Mouse (Mus musculus): ENCODE data around the gene Rasl10a. TPM values are rescaled to one million over a fixed set of nuclear protein-coding genes. Genes with fewer than 3 reads are reported as not detected.

The Rasl10a gene
- total and polyA plus RNA-seq, 2 experiments from 2014 or later = 0.85 to 2.7 TPM

- no peak overlapping the region for H3K4me3 ChIP-seq (ENCODE audit: low read depth, low read length)
- DNase-seq (ENCODE audit: low spot score) (no peak), ATAC-seq (ENCODE audit: insufficient read depth, low read depth) (no peak)
- TF ChIP-seq CTCF (IDR thresholded peaks at IDR 0.05; ENCODE audit: low read depth) (no peak), EP300 (IDR thresholded peaks at IDR 0.05; ENCODE audit: low read depth) (no peak)
- H3K36me3 ChIP-seq (replicated peaks; ENCODE audit: control insufficient read depth, insufficient read depth, low read length) = peaks cover 24% of the 10 kb centered on the region; the same call in 1 of the 2 replicates
- peaks cover 8% of the 10 kb centered on the region; the same call in 1 of the 2 replicates for H3K4me1 ChIP-seq (ENCODE audit: control insufficient read depth, insufficient read depth)
- no peaks in the 10 kb centered on the region for H3K27me3 ChIP-seq (ENCODE audit: control insufficient read depth, insufficient read depth, low read length)
- no peak overlapping the region for H3K9ac ChIP-seq (replicated peaks; ENCODE audit: low read depth, low read length)
- WGBS = 92% methylated on average over 4 of the region's 4 CpGs
- no peaks in the 10 kb centered on the region for H3K9me3 ChIP-seq (replicated peaks; ENCODE audit: control insufficient read depth, low read length)
- H3K4me2 ChIP-seq (ENCODE audit: low read depth, low read length) = no peak overlapping the region
- H3K27ac ChIP-seq (ENCODE audit: low read depth) = no peak overlapping the region
Measured at GRCm38 (mm10) chr11:5103986-5104509, 46.1 kb downstream of the Rasl10a start.

- no peak for DNase-seq (ENCODE audit: low spot score)
- Histone ChIP-seq H3K4me3 (ENCODE audit: low read depth, low read length) (no peak overlapping the region), H3K4me2 (ENCODE audit: low read depth, low read length) (no peak overlapping the region), H3K9me3 (replicated peaks; ENCODE audit: control insufficient read depth, low read length) (no peaks in the 10 kb centered on the region), H3K36me3 (replicated peaks; ENCODE audit: control insufficient read depth, insufficient read depth, low read length) (peaks cover 7% of the 10 kb centered on the region; the same call in 1 of the 2 replicates), H3K9ac (replicated peaks; ENCODE audit: low read depth, low read length) (no peak overlapping the region), H3K27ac (ENCODE audit: low read depth) (no peak overlapping the region), H3K27me3 (ENCODE audit: control insufficient read depth, insufficient read depth, low read length) (no peaks in the 10 kb centered on the region), H3K4me1 (ENCODE audit: control insufficient read depth, insufficient read depth) (no peaks in the 10 kb centered on the region)
- WGBS = 43% methylated on average over 8 of the region's 8 CpGs
- ATAC-seq (ENCODE audit: insufficient read depth, low read depth) = no peak
- TF ChIP-seq EP300 (IDR thresholded peaks at IDR 0.05; ENCODE audit: low read depth) = no peak
- TF ChIP-seq CTCF (IDR thresholded peaks at IDR 0.05; ENCODE audit: low read depth) = no peak
Measured at GRCm38 (mm10) chr11:5109441-5109840, 51.5 kb downstream of the Rasl10a start.

Small RNAs within 50 kb of the gene (microRNA-seq; reads per million reads assigned to microRNA genes)
- not detected for gene Gm47296

Other genes starting within 250 kb of the Rasl10a start
- gene Nf2, start 208.6 kb upstream of the Rasl10a start, total RNA-seq (2014; rRNA removed; ENCODE audit: low replicate concordance) = 50.0 and 56.3 TPM in 2 replicates
- gene Nf2, start 208.6 kb upstream of the Rasl10a start, polyA plus RNA-seq (2015; fragmentation: Nextera tagmentation; extraction: Ambion mirVana) = 33.5 and 36.7 TPM in 2 replicates
- gene Nipsnap1, start 184.2 kb upstream of the Rasl10a start, total RNA-seq (2014; rRNA removed; ENCODE audit: low replicate concordance) = 7.4 and 8.0 TPM in 2 replicates
- 10.1 and 10.6 TPM in 2 replicates for gene Nipsnap1, start 184.2 kb upstream of the Rasl10a start, polyA plus RNA-seq (2015; fragmentation: Nextera tagmentation; extraction: Ambion mirVana)
- gene Thoc5, start 162.8 kb upstream of the Rasl10a start, total RNA-seq (2014; rRNA removed; ENCODE audit: low replicate concordance) = 11.9 and 17.2 TPM in 2 replicates
- 15.9 and 16.0 TPM in 2 replicates for gene Thoc5, start 162.8 kb upstream of the Rasl10a start, polyA plus RNA-seq (2015; fragmentation: Nextera tagmentation; extraction: Ambion mirVana)
- gene Nefh, start 110.1 kb upstream of the Rasl10a start, total RNA-seq (2014; rRNA removed; ENCODE audit: low replicate concordance) = 0.04 TPM in 1 of 2 replicates, not detected in the other
- gene Nefh, start 110.1 kb upstream of the Rasl10a start, polyA plus RNA-seq (2015; fragmentation: Nextera tagmentation; extraction: Ambion mirVana) = 0.03 and 0.07 TPM in 2 replicates
- 39.0 and 56.7 TPM in 2 replicates for gene Ap1b1, start 71.3 kb upstream of the Rasl10a start, total RNA-seq (2014; rRNA removed; ENCODE audit: low replicate concordance)
- 27.4 and 29.6 TPM in 2 replicates for gene Ap1b1, start 71.3 kb upstream of the Rasl10a start, polyA plus RNA-seq (2015; fragmentation: Nextera tagmentation; extraction: Ambion mirVana)
- 21.9 and 28.5 TPM in 2 replicates for gene Gas2l1, start 7.2 kb downstream of the Rasl10a start, total RNA-seq (2014; rRNA removed; ENCODE audit: low replicate concordance)
- 11.5 and 12.0 TPM in 2 replicates for gene Gas2l1, start 7.2 kb downstream of the Rasl10a start, polyA plus RNA-seq (2015; fragmentation: Nextera tagmentation; extraction: Ambion mirVana)
- 17.9 and 50.4 TPM in 2 replicates for gene Rhbdd3, start 40.8 kb downstream of the Rasl10a start, total RNA-seq (2014; rRNA removed; ENCODE audit: low replicate concordance)
- gene Rhbdd3, start 40.8 kb downstream of the Rasl10a start, polyA plus RNA-seq (2015; fragmentation: Nextera tagmentation; extraction: Ambion mirVana) = 28.5 and 28.8 TPM in 2 replicates
- gene Ewsr1, start 41.1 kb downstream of the Rasl10a start, total RNA-seq (2014; rRNA removed; ENCODE audit: low replicate concordance) = 213 and 286 TPM in 2 replicates
- 204 and 238 TPM in 2 replicates for gene Ewsr1, start 41.1 kb downstream of the Rasl10a start, polyA plus RNA-seq (2015; fragmentation: Nextera tagmentation; extraction: Ambion mirVana)
- 1.7 and 8.5 TPM in 2 replicates for gene Emid1, start 94.1 kb downstream of the Rasl10a start, total RNA-seq (2014; rRNA removed; ENCODE audit: low replicate concordance)
- 4.4 and 5.8 TPM in 2 replicates for gene Emid1, start 94.1 kb downstream of the Rasl10a start, polyA plus RNA-seq (2015; fragmentation: Nextera tagmentation; extraction: Ambion mirVana)
- gene Kremen1, start 203.4 kb downstream of the Rasl10a start, total RNA-seq (2014; rRNA removed; ENCODE audit: low replicate concordance) = 90.2 and 103 TPM in 2 replicates
- gene Kremen1, start 203.4 kb downstream of the Rasl10a start, polyA plus RNA-seq (2015; fragmentation: Nextera tagmentation; extraction: Ambion mirVana) = 24.3 and 28.5 TPM in 2 replicates